Mouse (Mus musculus) megakaryocyte, embryonic 14.5 days (primary cell): ENCODE measurements around the gene Lrcol1.

Experiments
- FLI1 ChIP-seq: IDR thresholded peaks from 2 replicates; pipeline ENCODE4 v1.6.1; 2012; ENCODE audit warnings: low read length, inconsistent platforms, mixed read lengths
- GATA1 ChIP-seq: IDR thresholded peaks from 3 replicates; pipeline ENCODE4 v1.6.1; 2012; ENCODE audit warnings: mixed read lengths, low read length, inconsistent platforms, borderline replicate concordance

DNA sequence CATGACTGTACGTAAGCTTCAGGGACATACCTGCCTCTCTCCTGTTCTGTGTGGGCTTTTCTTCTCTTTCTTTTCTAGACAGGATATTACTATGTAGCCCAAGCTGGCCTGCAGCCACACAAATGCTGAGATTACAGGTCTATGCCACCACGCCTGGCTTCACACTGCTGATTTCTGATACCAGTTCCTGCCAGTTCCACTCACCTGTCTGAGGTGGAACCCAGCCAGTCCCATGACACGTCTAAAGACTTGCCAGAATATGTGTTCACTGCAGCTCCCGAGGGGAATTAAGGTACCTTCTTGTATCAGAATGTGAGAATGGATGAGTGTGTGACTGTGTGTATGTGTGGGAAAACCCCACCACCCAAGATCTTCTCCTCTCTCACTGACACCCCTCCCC, 46.1 kb downstream of the Lrcol1 start:
- no peak for TF ChIP-seq GATA1
- TF ChIP-seq FLI1: no peak
